Mouse (Mus musculus): ENCODE measurements around the gene Kctd15. TPM values are rescaled to one million over a fixed set of nuclear protein-coding genes. Genes with fewer than 3 reads are reported as not detected.
A peak's percentile ranks its signal among the peaks of the same experiment; 100 is the strongest.

Kctd15 gene
- polyA plus RNA-seq, 1 experiment, result 33.7 TPM

GRCm38 (mm10) chr7:34645623-34646022, 10.9 kb downstream of the Kctd15 start:
- Histone ChIP-seq H3K4me1 (ENCODE audit: control insufficient read depth, insufficient read depth, low read length) (no peaks in the 10 kb centered on the region), H3K27ac (ENCODE audit: insufficient read depth, low read length) (no peak overlapping the region), H3K9me3 (replicated peaks; ENCODE audit: control insufficient read depth, insufficient read depth, low read length, poor library complexity, severe bottlenecking) (peaks cover 5% of the 10 kb centered on the region; the same call in 1 of the 2 replicates), H3K36me3 (ENCODE audit: control insufficient read depth, insufficient read depth, low read length, poor library complexity, severe bottlenecking) (peaks cover 8% of the 10 kb centered on the region), H3K27me3 (ENCODE audit: control insufficient read depth, insufficient read depth, low read length, poor library complexity, severe bottlenecking) (no peaks in the 10 kb centered on the region), H3K9ac (ENCODE audit: low read depth, poor library complexity, severe bottlenecking) (no peak overlapping the region), H3K4me3 (ENCODE audit: low read depth, low read length) (no peak overlapping the region)
- no peak for TF ChIP-seq EP300 (IDR thresholded peaks at IDR 0.05; ENCODE audit: insufficient read depth, low read depth, low read length)
- TF ChIP-seq POLR2A (IDR thresholded peaks at IDR 0.05; ENCODE audit: insufficient read depth, low read length), result no peak
- no peak for TF ChIP-seq CTCF (IDR thresholded peaks at IDR 0.05; ENCODE audit: low read depth, low read length)

- Histone ChIP-seq H3K9ac (ENCODE audit: low read depth, poor library complexity, severe bottlenecking) (no peak overlapping the region), H3K36me3 (ENCODE audit: control insufficient read depth, insufficient read depth, low read length, poor library complexity, severe bottlenecking) (peaks cover 4% of the 10 kb centered on the region), H3K27ac (ENCODE audit: insufficient read depth, low read length) (no peak overlapping the region), H3K9me3 (replicated peaks; ENCODE audit: control insufficient read depth, insufficient read depth, low read length, poor library complexity, severe bottlenecking) (peaks cover 5% of the 10 kb centered on the region; the same call in 1 of the 2 replicates), H3K4me3 (ENCODE audit: low read depth, low read length) (no peak overlapping the region), H3K27me3 (ENCODE audit: control insufficient read depth, insufficient read depth, low read length, poor library complexity, severe bottlenecking) (no peaks in the 10 kb centered on the region), H3K4me1 (ENCODE audit: control insufficient read depth, insufficient read depth, low read length) (peaks cover 4% of the 10 kb centered on the region)
- TF ChIP-seq EP300 (IDR thresholded peaks at IDR 0.05; ENCODE audit: insufficient read depth, low read depth, low read length) (no peak), CTCF (IDR thresholded peaks at IDR 0.05; ENCODE audit: low read depth, low read length) (no peak), POLR2A (IDR thresholded peaks at IDR 0.05; ENCODE audit: insufficient read depth, low read length) (no peak)
Observed at GRCm38 (mm10) chr7:34644591-34644990, 11.9 kb downstream of the Kctd15 start.

GRCm38 (mm10) chr7:34643329-34643728, 13.2 kb downstream of the Kctd15 start:
- Histone ChIP-seq H3K9me3 (replicated peaks; ENCODE audit: control insufficient read depth, insufficient read depth, low read length, poor library complexity, severe bottlenecking) (peaks cover under 1% of the 10 kb centered on the region; the same call in 1 of the 2 replicates), H3K27me3 (ENCODE audit: control insufficient read depth, insufficient read depth, low read length, poor library complexity, severe bottlenecking) (no peaks in the 10 kb centered on the region), H3K9ac (ENCODE audit: low read depth, poor library complexity, severe bottlenecking) (no peak overlapping the region), H3K4me3 (ENCODE audit: low read depth, low read length) (no peak overlapping the region), H3K27ac (ENCODE audit: insufficient read depth, low read length) (no peak overlapping the region), H3K36me3 (ENCODE audit: control insufficient read depth, insufficient read depth, low read length, poor library complexity, severe bottlenecking) (peaks cover 4% of the 10 kb centered on the region), H3K4me1 (ENCODE audit: control insufficient read depth, insufficient read depth, low read length) (peaks cover 8% of the 10 kb centered on the region)
- TF ChIP-seq CTCF (IDR thresholded peaks at IDR 0.05; ENCODE audit: low read depth, low read length), result no peak
- 0 out of 2 replicates have a peak, but pooled peaks have one; percentile 19 for TF ChIP-seq EP300 (IDR thresholded peaks at IDR 0.05; ENCODE audit: insufficient read depth, low read depth, low read length)
- TF ChIP-seq POLR2A (IDR thresholded peaks at IDR 0.05; ENCODE audit: insufficient read depth, low read length), result no peak

DNA sequence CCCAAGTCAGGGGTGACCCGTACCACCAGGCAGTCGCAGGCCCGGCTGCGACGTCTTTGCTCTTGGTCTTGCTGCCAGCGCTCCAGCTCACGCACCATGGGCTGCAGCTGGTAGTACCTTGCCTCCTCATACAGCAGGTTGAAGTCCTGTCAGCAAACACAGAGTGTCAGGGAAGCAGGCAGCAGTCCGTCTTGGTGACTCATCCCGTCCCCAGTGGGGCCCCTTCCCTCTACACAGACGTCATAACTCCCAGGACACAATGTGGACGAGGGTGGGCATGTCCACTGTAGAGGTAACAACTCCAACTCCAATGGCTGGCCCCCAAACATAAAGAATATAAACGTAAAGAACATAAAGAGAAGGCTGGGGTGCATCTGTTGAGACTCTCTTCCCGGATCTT, 14.6 kb downstream of the Kctd15 start:
- TF ChIP-seq EP300 (IDR thresholded peaks at IDR 0.05; ENCODE audit: insufficient read depth, low read depth, low read length), result no peak
- TF ChIP-seq POLR2A (IDR thresholded peaks at IDR 0.05; ENCODE audit: insufficient read depth, low read length), result no peak
- TF ChIP-seq CTCF (IDR thresholded peaks at IDR 0.05; ENCODE audit: low read depth, low read length), result no peak
- no peaks in the 10 kb centered on the region for H3K27me3 ChIP-seq (ENCODE audit: control insufficient read depth, insufficient read depth, low read length, poor library complexity, severe bottlenecking)
- H3K4me3 ChIP-seq (ENCODE audit: low read depth, low read length), result no peak overlapping the region
- H3K27ac ChIP-seq (ENCODE audit: insufficient read depth, low read length), result no peak overlapping the region
- H3K4me1 ChIP-seq (ENCODE audit: control insufficient read depth, insufficient read depth, low read length), result peaks cover 8% of the 10 kb centered on the region
- H3K9me3 ChIP-seq (replicated peaks; ENCODE audit: control insufficient read depth, insufficient read depth, low read length, poor library complexity, severe bottlenecking), result no peaks in the 10 kb centered on the region
- peaks cover 4% of the 10 kb centered on the region for H3K36me3 ChIP-seq (ENCODE audit: control insufficient read depth, insufficient read depth, low read length, poor library complexity, severe bottlenecking)
- H3K9ac ChIP-seq (ENCODE audit: low read depth, poor library complexity, severe bottlenecking), result no peak overlapping the region

- H3K4me1 ChIP-seq (ENCODE audit: control insufficient read depth, insufficient read depth, low read length), result peaks cover 10% of the 10 kb centered on the region
- H3K27ac ChIP-seq (ENCODE audit: insufficient read depth, low read length), result no peak overlapping the region
- no peaks in the 10 kb centered on the region for H3K9me3 ChIP-seq (replicated peaks; ENCODE audit: control insufficient read depth, insufficient read depth, low read length, poor library complexity, severe bottlenecking)
- peaks cover 4% of the 10 kb centered on the region for H3K36me3 ChIP-seq (ENCODE audit: control insufficient read depth, insufficient read depth, low read length, poor library complexity, severe bottlenecking)
- H3K27me3 ChIP-seq (ENCODE audit: control insufficient read depth, insufficient read depth, low read length, poor library complexity, severe bottlenecking), result no peaks in the 10 kb centered on the region
- TF ChIP-seq CTCF (IDR thresholded peaks at IDR 0.05; ENCODE audit: low read depth, low read length), result peak; percentile 65
- TF ChIP-seq POLR2A (IDR thresholded peaks at IDR 0.05; ENCODE audit: insufficient read depth, low read length), result no peak
- H3K9ac ChIP-seq (ENCODE audit: low read depth, poor library complexity, severe bottlenecking), result no peak overlapping the region
- H3K4me3 ChIP-seq (ENCODE audit: low read depth, low read length), result no peak overlapping the region
Observed at GRCm38 (mm10) chr7:34639798-34640197, 16.7 kb downstream of the Kctd15 start.

DNA sequence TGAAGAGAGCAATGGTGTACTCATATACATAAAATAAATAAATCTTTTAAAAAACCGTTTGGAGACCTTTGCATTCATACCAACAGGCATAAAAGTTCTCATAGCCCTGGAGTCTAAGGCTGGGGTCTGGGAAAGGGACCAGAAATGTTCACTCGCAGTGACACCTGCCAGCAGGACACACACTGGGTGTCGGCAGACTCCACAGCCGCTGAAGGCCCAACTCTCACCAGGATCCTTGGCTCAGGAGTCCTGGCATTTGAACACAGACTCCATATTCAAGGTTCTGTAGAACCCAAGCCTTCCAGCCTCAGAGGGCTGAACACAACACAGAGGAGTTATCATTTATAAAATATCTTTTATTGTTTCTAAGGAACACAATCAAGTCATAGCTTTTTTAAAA, 19.9 kb downstream of the Kctd15 start:
- no peaks in the 10 kb centered on the region for H3K9me3 ChIP-seq (replicated peaks; ENCODE audit: control insufficient read depth, insufficient read depth, low read length, poor library complexity, severe bottlenecking)
- TF ChIP-seq EP300 (IDR thresholded peaks at IDR 0.05; ENCODE audit: insufficient read depth, low read depth, low read length) (no peak), CTCF (IDR thresholded peaks at IDR 0.05; ENCODE audit: low read depth, low read length) (no peak), POLR2A (IDR thresholded peaks at IDR 0.05; ENCODE audit: insufficient read depth, low read length) (no peak)
- no peak overlapping the region for H3K9ac ChIP-seq (ENCODE audit: low read depth, poor library complexity, severe bottlenecking)
- H3K4me1 ChIP-seq (ENCODE audit: control insufficient read depth, insufficient read depth, low read length), result peaks cover 10% of the 10 kb centered on the region
- H3K27me3 ChIP-seq (ENCODE audit: control insufficient read depth, insufficient read depth, low read length, poor library complexity, severe bottlenecking), result no peaks in the 10 kb centered on the region
- no peak overlapping the region for H3K27ac ChIP-seq (ENCODE audit: insufficient read depth, low read length)
- no peaks in the 10 kb centered on the region for H3K36me3 ChIP-seq (ENCODE audit: control insufficient read depth, insufficient read depth, low read length, poor library complexity, severe bottlenecking)
- no peak overlapping the region for H3K4me3 ChIP-seq (ENCODE audit: low read depth, low read length)

All from ES-Bruce4 (cell line).